Mouse (Mus musculus) megakaryocyte, embryonic 14.5 days (primary cell): ENCODE results near the gene Atp1b3.

ENCODE experiments used
- FLI1 ChIP-seq: IDR thresholded peaks from 2 replicates; pipeline ENCODE4 v1.6.1; 2012; ENCODE audit warnings: low read length, inconsistent platforms, mixed read lengths
- GATA1 ChIP-seq: IDR thresholded peaks from 3 replicates; pipeline ENCODE4 v1.6.1; 2012; ENCODE audit warnings: mixed read lengths, low read length, inconsistent platforms, borderline replicate concordance

- TF ChIP-seq GATA1, result no peak
- TF ChIP-seq FLI1, result no peak
Measured at GRCm38 (mm10) chr9:96322411-96323152, 41.7 kb downstream of the Atp1b3 start.
